Mouse (Mus musculus) embryonic facial prominence, embryonic 11.5 days (tissue): ENCODE measurements at regions not wholly inside any gene's neighbourhood (a gene's known extent, or its start where the extent isn't known, plus 50 kb on each side); places are given as distances from the start of the nearest gene placed in this dataset.

Experiments used
- ATAC-seq: fragments of 200-750 bp; cut with Nextera tagmentation; replicated peaks from 2 replicates; pipeline ENCODE4 v1.8.0; 2017; ENCODE audit warnings: low read depth; ENCODE audit not compliant: insufficient number of reproducible peaks, low FRiP score, low TSS enrichment
- DNase-seq: peaks from one replicate; pipeline ENCODE4 v3.0.0-alpha.2; 2015; ENCODE audit warnings: low spot score
- H3K27ac ChIP-seq: fragments of 300-500 bp; sonication (generic); replicated peaks from 2 replicates; pipeline ENCODE4 v1.5.1; 2014; ENCODE audit warnings: mild to moderate bottlenecking, low read depth, low read length, control low read depth
- H3K27me3 ChIP-seq: fragments of 300-500 bp; sonication (generic); 2 replicates; pipeline ENCODE4 v1.6.1; 2014; ENCODE audit warnings: mild to moderate bottlenecking, low read length, moderate library complexity, mixed read lengths; ENCODE audit not compliant: control insufficient read depth, insufficient read depth
- H3K36me3 ChIP-seq: fragments of 300-500 bp; sonication (generic); replicated peaks from 2 replicates; pipeline ENCODE4 v1.6.1; 2014; ENCODE audit warnings: low read depth, mild to moderate bottlenecking, low read length, moderate library complexity, mixed read lengths; ENCODE audit not compliant: control insufficient read depth, insufficient read depth
- H3K4me1 ChIP-seq: fragments of 300-500 bp; sonication (generic); 2 replicates; pipeline ENCODE4 v1.6.1; 2014; ENCODE audit warnings: low read length, mixed read lengths; ENCODE audit not compliant: control insufficient read depth, insufficient read depth
- H3K4me2 ChIP-seq: fragments of 300-500 bp; sonication (generic); 2 replicates; pipeline ENCODE4 v1.6.1; 2014; ENCODE audit warnings: low read depth, mild to moderate bottlenecking, control low read depth, low read length, moderate library complexity
- H3K4me3 ChIP-seq: fragments of 300-500 bp; sonication (generic); 2 replicates; pipeline ENCODE4 v1.5.1; 2014; ENCODE audit warnings: low read depth, low read length, control low read depth
- H3K9ac ChIP-seq: fragments of 300-500 bp; sonication (generic); replicated peaks from 2 replicates; pipeline ENCODE4 v1.6.1; 2014; ENCODE audit warnings: mild to moderate bottlenecking, control low read depth, low read length
- H3K9me3 ChIP-seq: fragments of 300-500 bp; sonication (generic); replicated peaks from 2 replicates; pipeline ENCODE4 v1.6.1; 2016; ENCODE audit warnings: mild to moderate bottlenecking, low read length, inconsistent platforms, mixed read lengths; ENCODE audit not compliant: control insufficient read depth
- WGBS: fragments of 180-500 bp; shearing (Covaris S2); extraction: QIAGEN DNeasy Blood & Tissue Kit; methylation state at CpG from one replicate; pipeline ENCODE4 v1.1.7; 2014; 5-methylcytosine and 5-hydroxymethylcytosine counted together

DNA sequence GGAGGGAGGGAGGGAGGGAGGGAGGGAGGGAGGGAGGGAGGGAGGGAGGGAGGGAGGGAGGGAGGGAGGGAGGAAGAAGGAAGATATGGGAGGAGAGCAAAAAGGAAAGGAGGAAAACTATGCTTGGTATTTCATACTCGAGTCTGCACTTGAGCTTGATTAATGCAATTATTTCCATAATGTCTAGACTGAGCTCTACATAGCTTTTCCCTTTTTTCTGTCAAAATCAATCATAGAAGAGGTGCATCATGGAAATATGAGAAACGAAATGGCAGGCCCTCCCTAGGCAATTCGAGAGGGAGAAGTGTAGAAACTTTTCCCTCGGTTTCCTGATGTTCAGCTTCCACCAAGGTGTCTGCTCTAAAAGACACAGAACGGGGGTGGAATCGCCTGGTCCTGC, 417.6 kb downstream of the Plk2 start:
- Histone ChIP-seq H3K4me3 (no peak overlapping the region), H3K36me3 (no peaks in the 10 kb centered on the region), H3K4me1 (no peaks in the 10 kb centered on the region), H3K27ac (no peak overlapping the region), H3K9me3 (no peaks in the 10 kb centered on the region), H3K27me3 (no peaks in the 10 kb centered on the region), H3K9ac (no peak overlapping the region), H3K4me2 (no peak overlapping the region)
- ATAC-seq (no peak), DNase-seq (peak; percentile 33)
- 52% methylated on average over 6 of the region's 6 CpGs for WGBS

DNA sequence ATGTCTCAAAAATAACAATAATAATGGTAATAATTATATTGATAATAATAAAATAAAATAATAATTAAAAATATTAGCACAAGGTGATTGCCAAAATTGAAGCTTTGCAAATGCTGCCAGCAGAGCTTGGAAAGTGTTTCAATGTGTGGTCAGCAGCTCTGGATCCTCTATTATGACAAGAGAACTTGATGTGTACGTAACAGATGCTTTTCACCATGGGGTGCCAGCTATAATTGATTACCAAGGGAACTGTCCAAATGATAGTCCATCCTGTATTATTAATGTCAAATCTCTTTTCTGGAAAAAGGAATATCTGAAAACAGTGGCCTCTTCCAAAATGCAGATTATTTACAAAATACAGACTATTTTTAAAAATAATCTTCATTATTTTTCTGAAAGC, 419.2 kb downstream of the Plk2 start:
- H3K27ac ChIP-seq: no peak overlapping the region
- H3K27me3 ChIP-seq: no peaks in the 10 kb centered on the region
- H3K9me3 ChIP-seq: no peaks in the 10 kb centered on the region
- ATAC-seq: no peak
- no peak overlapping the region for H3K4me2 ChIP-seq
- 74% methylated on average over 1 of the region's 1 CpGs for WGBS
- H3K9ac ChIP-seq: no peak overlapping the region
- no peaks in the 10 kb centered on the region for H3K4me1 ChIP-seq
- H3K36me3 ChIP-seq: no peaks in the 10 kb centered on the region
- H3K4me3 ChIP-seq: no peak overlapping the region
- no peak for DNase-seq

DNA sequence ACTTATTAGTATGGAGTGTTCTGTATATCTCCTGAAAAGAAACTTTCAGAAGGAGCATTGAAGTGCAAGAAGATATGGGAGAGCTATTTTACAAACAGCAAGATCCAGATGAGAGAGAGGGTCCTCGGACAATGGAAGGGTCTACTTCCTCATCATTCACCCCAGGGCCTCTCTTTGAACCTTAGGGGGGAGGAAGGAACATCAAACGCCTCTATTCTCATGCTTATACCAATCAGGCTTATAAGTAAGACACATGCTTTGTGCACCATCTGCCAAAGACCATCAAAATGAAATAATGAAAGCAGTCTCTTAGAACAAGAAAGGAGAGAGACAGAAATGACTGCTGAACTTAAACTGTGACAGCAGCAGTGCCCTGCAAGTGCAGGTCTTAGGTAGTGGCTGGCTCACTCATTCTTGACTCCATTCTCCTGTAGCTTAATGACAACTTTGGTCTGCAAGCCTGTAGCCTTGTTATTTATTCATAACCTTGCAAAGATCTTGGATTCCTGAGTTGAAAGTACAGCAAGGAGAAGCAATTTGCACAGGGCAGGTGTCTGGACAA, 424.5 kb downstream of the Plk2 start:
- Histone ChIP-seq H3K4me1 (no peaks in the 10 kb centered on the region), H3K9me3 (no peaks in the 10 kb centered on the region), H3K36me3 (no peaks in the 10 kb centered on the region), H3K27me3 (no peaks in the 10 kb centered on the region), H3K4me2 (no peak overlapping the region), H3K27ac (no peak overlapping the region), H3K9ac (no peak overlapping the region), H3K4me3 (no peak overlapping the region)
- no peak for DNase-seq
- no peak for ATAC-seq
- WGBS: 54% methylated on average over 2 of the region's 2 CpGs

DNA sequence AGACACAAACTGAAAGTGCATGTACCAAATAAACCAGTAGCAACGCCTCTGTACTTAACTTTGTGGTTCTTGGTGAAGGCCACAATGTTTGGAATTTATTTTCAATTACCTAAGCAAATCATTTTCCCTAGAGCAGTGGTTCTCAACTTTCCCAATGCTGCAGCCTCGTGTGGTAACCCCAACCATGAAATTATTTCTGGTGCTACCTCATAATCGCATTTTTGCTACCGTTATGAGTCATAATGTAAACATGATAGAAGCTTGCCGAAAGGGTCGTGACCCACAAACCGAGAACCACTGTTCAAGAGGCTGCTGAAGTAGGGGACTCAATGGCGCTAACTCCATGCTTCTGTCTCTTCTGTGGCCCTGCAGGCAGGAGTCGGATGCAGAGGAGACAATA, 429.9 kb upstream of the Actbl2 start:
- H3K9me3 ChIP-seq: no peaks in the 10 kb centered on the region
- no peaks in the 10 kb centered on the region for H3K36me3 ChIP-seq
- H3K9ac ChIP-seq: no peak overlapping the region
- WGBS: 77% methylated on average over 9 of the region's 9 CpGs
- ATAC-seq (no peak), DNase-seq (no peak)
- no peaks in the 10 kb centered on the region for H3K4me1 ChIP-seq
- H3K4me3 ChIP-seq: no peak overlapping the region
- H3K27ac ChIP-seq: no peak overlapping the region
- H3K4me2 ChIP-seq: no peak overlapping the region
- no peaks in the 10 kb centered on the region for H3K27me3 ChIP-seq

DNA sequence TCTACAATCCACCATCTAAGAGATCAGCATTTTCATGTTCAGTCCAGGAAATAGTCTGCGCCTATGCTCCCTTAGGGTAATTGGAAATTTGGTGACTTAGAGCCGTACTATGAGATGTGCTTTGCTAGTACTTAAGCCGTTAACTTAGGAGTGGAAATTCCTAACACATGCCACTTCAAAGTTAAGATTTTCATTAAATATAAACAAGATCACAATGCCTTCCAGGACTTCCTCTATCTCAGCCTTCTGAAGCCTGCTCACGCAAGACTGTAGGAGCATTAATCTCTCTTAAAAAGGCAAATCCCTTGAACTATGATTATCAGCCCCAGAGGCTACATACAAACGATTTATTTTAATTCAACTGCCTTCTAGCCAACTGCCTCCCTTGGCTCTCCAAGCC, 422.4 kb upstream of the Actbl2 start:
- Histone ChIP-seq H3K9me3 (no peaks in the 10 kb centered on the region), H3K4me2 (no peak overlapping the region), H3K4me3 (no peak overlapping the region), H3K27ac (no peak overlapping the region), H3K36me3 (no peaks in the 10 kb centered on the region), H3K27me3 (no peaks in the 10 kb centered on the region), H3K4me1 (no peaks in the 10 kb centered on the region), H3K9ac (no peak overlapping the region)
- 70% methylated on average over 5 of the region's 5 CpGs for WGBS
- DNase-seq (no peak), ATAC-seq (no peak)

DNA sequence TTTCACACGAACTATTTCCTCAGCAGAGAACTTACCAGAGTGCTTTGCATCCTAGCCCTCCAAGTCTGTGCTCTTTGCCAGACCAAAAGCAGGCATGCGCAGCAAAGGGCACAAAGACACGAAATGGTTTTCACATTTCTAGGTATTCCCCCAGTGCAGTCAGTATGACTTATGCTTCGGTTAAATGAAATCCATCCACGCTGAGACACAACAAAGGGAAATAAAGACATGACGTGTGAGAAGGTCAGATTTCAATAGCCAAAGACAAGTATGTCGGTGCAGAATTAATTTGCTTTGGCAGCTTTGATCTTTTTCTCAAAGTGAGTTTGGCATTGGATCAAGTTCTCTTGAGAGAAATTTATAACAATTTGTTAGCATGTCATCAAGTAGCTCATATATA, 417.9 kb upstream of the Actbl2 start:
- Histone ChIP-seq H3K9ac (no peak overlapping the region), H3K27me3 (no peaks in the 10 kb centered on the region), H3K9me3 (no peaks in the 10 kb centered on the region), H3K4me2 (no peak overlapping the region), H3K27ac (no peak overlapping the region), H3K4me3 (no peak overlapping the region), H3K4me1 (no peaks in the 10 kb centered on the region), H3K36me3 (no peaks in the 10 kb centered on the region)
- 42% methylated on average over 7 of the region's 7 CpGs for WGBS
- DNase-seq (peak; percentile 70), ATAC-seq (no peak)

DNA sequence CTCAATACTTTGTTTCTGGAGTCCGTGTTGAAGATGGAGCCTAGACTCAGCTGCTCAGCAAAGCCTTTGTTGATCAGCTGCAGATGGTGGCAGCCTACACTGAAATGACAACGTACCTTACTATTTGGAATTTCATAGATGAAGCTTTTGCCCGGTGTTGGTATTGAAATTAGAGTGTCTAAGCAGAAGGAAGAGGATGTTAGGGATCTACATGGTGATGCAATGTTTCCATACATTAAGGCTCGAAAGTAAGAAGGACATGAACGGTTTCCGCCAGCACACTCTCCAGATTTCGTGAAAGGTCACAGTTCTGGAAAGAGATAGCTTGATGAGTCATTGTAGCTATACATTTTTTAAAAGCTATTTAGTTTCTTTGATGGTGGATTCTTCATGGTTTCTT, 412.9 kb upstream of the Actbl2 start:
- Histone ChIP-seq H3K9ac (no peak overlapping the region), H3K36me3 (no peaks in the 10 kb centered on the region), H3K4me3 (no peak overlapping the region), H3K9me3 (no peaks in the 10 kb centered on the region), H3K4me2 (no peak overlapping the region), H3K4me1 (no peaks in the 10 kb centered on the region), H3K27me3 (no peaks in the 10 kb centered on the region), H3K27ac (no peak overlapping the region)
- ATAC-seq (no peak), DNase-seq (no peak)
- 91% methylated on average over 7 of the region's 7 CpGs for WGBS

DNA sequence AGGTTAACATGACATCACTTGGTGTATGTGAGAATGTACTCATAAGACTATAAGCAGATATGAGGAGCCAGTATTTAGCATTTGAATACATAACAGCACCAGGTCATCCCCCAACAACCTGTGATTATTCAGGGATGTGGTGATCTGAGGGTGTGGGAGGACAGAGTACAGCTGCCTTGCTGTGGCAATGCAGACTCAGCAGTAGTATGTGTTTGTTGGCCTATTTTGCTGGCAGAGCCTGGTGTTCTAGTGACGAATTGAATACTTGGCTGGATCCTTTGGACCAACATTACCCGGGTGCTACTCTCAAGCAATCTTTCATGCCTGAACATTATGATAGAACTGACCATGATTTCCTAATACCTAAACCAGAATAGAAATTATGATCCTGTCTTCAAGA, 409.1 kb upstream of the Actbl2 start:
- 92% methylated on average over 2 of the region's 2 CpGs for WGBS
- no peaks in the 10 kb centered on the region for H3K4me1 ChIP-seq
- DNase-seq (no peak), ATAC-seq (no peak)
- H3K4me2 ChIP-seq: no peak overlapping the region
- H3K27me3 ChIP-seq: no peaks in the 10 kb centered on the region
- no peak overlapping the region for H3K27ac ChIP-seq
- H3K9ac ChIP-seq: no peak overlapping the region
- no peaks in the 10 kb centered on the region for H3K9me3 ChIP-seq
- H3K4me3 ChIP-seq: no peak overlapping the region
- no peaks in the 10 kb centered on the region for H3K36me3 ChIP-seq
